In genomic region chr17:26620292-26620691, GRCm38 (mm10) we compare ENCODE assay signal across 14 mouse cellular contexts. TPM values are rescaled to one million over a fixed set of nuclear protein-coding genes. Genes with fewer than 3 reads are reported as not detected.
DNase-seq lines count a peak whose midpoint lies in the region; ATAC-seq and TF ChIP-seq lines count a peak whose summit lies in the region.
"Had no signal": no experiment of that assay in that cellular context is flagged by ENCODE, and none has a peak within 500 bp of the region (broad histone marks: within the 10 kb centered on the region; RNA-seq: fewer than 3 reads in every experiment).

No protein-coding gene starts in this region.

- H3K9me3 ChIP-seq in hindbrain, postnatal 0 days (ENCODE audit: low read length), result no peaks in the 10 kb centered on the region
- no peaks in the 10 kb centered on the region for H3K9me3 ChIP-seq in hindbrain, embryonic 11.5 days (ENCODE audit: control insufficient read depth, low read length)
- H3K9me3 ChIP-seq: embryonic facial prominence, embryonic 12.5 days had no signal

- 87% methylated on average over 6 of the region's 6 CpGs for WGBS in hindbrain, postnatal 0 days
- WGBS in hindbrain, embryonic 11.5 days, result 91% methylated on average over 6 of the region's 6 CpGs
- WGBS in liver, adult 2 months, result 91% methylated on average over 6 of the region's 6 CpGs
- 95% methylated on average over 6 of the region's 6 CpGs for WGBS in small intestine, adult 2 months

- no peak overlapping the region for H3K4me3 ChIP-seq in hindbrain, postnatal 0 days (ENCODE audit: low read length)
- H3K4me3 ChIP-seq in hindbrain, embryonic 11.5 days (ENCODE audit: low read depth, low read length), result no peak overlapping the region
- H3K4me3 ChIP-seq in liver, adult 2 months (ENCODE audit: insufficient read depth, low read depth, low read length), result no peak overlapping the region
- no peak overlapping the region for H3K4me3 ChIP-seq in small intestine, adult 2 months (ENCODE audit: low read depth, low read length)
- H3K4me3 ChIP-seq: embryonic facial prominence, embryonic 12.5 days had no signal

- peak overlapping the region; percentile 27; the same call in 1 of the 2 replicates for H3K27ac ChIP-seq in hindbrain, postnatal 0 days
- H3K27ac ChIP-seq in hindbrain, embryonic 11.5 days (ENCODE audit: low read depth, low read length), result no peak overlapping the region
- no peak overlapping the region for H3K27ac ChIP-seq in liver, adult 2 months (replicated peaks; ENCODE audit: insufficient read depth, low read depth, low read length)
- H3K27ac ChIP-seq in small intestine, adult 2 months (ENCODE audit: insufficient read depth, low read depth, low read length), result peak overlapping the region; percentile 82
- H3K27ac ChIP-seq: embryonic facial prominence, embryonic 12.5 days had no signal

- no peak for TF ChIP-seq POLR2A in liver, adult 2 months (IDR thresholded peaks at IDR 0.05; ENCODE audit: extremely low read depth, insufficient read depth, low read length)
- TF ChIP-seq POLR2A in small intestine, adult 2 months (IDR thresholded peaks at IDR 0.05; ENCODE audit: low read depth, low read length), result no peak

- H3K4me2 ChIP-seq in hindbrain, postnatal 0 days (ENCODE audit: low read depth, low read length), result no peak overlapping the region
- no peak overlapping the region for H3K4me2 ChIP-seq in hindbrain, embryonic 11.5 days (replicated peaks; ENCODE audit: low read depth, low read length)
- H3K4me2 ChIP-seq: embryonic facial prominence, embryonic 12.5 days had no signal

- ATAC-seq in hindbrain, postnatal 0 days, result no peak
- no peak for ATAC-seq in hindbrain, embryonic 11.5 days (ENCODE audit: low FRiP score)

- no peaks in the 10 kb centered on the region for H3K4me1 ChIP-seq in hindbrain, postnatal 0 days (ENCODE audit: insufficient read depth, low read length)
- H3K4me1 ChIP-seq in hindbrain, embryonic 11.5 days (replicated peaks; ENCODE audit: control insufficient read depth, insufficient read depth, low read length), result no peaks in the 10 kb centered on the region
- peaks cover 21% of the 10 kb centered on the region for H3K4me1 ChIP-seq in liver, adult 2 months (ENCODE audit: control insufficient read depth, insufficient read depth, low read length)
- H3K4me1 ChIP-seq in small intestine, adult 2 months (ENCODE audit: control insufficient read depth, insufficient read depth, insufficient read length, low read length), result peaks cover 30% of the 10 kb centered on the region
- H3K4me1 ChIP-seq: embryonic facial prominence, embryonic 12.5 days had no signal

- H3K36me3 ChIP-seq in hindbrain, postnatal 0 days (ENCODE audit: insufficient read depth, low read length), result peaks cover 29% of the 10 kb centered on the region
- 0 out of 2 replicates have a peak, but pooled peaks cover 2% of the 10 kb centered on the region for H3K36me3 ChIP-seq in hindbrain, embryonic 11.5 days (ENCODE audit: control insufficient read depth, insufficient read depth, low read length)
- peaks cover 2% of the 10 kb centered on the region; the same call in 1 of the 2 replicates for H3K36me3 ChIP-seq in liver, adult 2 months (ENCODE audit: control insufficient read depth, insufficient read depth, low read length)
- 0 out of 2 replicates have a peak, but pooled peaks cover 4% of the 10 kb centered on the region for H3K36me3 ChIP-seq in small intestine, adult 2 months (ENCODE audit: control insufficient read depth, insufficient read depth, low read length)

- H3K9ac ChIP-seq in hindbrain, postnatal 0 days (replicated peaks; ENCODE audit: low read length), result no peak overlapping the region
- H3K9ac ChIP-seq in hindbrain, embryonic 11.5 days (ENCODE audit: low read depth, low read length), result no peak overlapping the region
- no peak overlapping the region for H3K9ac ChIP-seq in liver, adult 2 months (ENCODE audit: low read depth, low read length)
- H3K9ac ChIP-seq: embryonic facial prominence, embryonic 12.5 days had no signal

- DNase-seq in cerebellum, postnatal 36 days, result peak; percentile 34 to 37
- DNase-seq in cerebellum, adult 11-12 months, result no peak
- DNase-seq in hindbrain, postnatal 0 days (ENCODE audit: low spot score), result no peak
- no peak for DNase-seq in hindbrain, embryonic 11.5 days (ENCODE audit: low spot score)
- DNase-seq in liver, adult 2 months (ENCODE audit: extremely low read depth, low read depth, low spot score), result no peak
- DNase-seq in liver, result no peak
- DNase-seq: gastrocnemius, postnatal 36 days; kidney, postnatal 14 days; lung, adult 18-20 months; midbrain, embryonic 14.5 days; thymus, postnatal 25 days had no signal

- no peaks in the 10 kb centered on the region for H3K27me3 ChIP-seq in hindbrain, postnatal 0 days (ENCODE audit: insufficient read depth, low read length)
- no peaks in the 10 kb centered on the region for H3K27me3 ChIP-seq in hindbrain, embryonic 11.5 days (ENCODE audit: control insufficient read depth, insufficient read depth, low read length)
- no peaks in the 10 kb centered on the region for H3K27me3 ChIP-seq in liver, adult 2 months (ENCODE audit: control insufficient read depth, insufficient read depth, low read length)
- no peaks in the 10 kb centered on the region for H3K27me3 ChIP-seq in small intestine, adult 2 months (ENCODE audit: control insufficient read depth, insufficient read depth, low read length)
- H3K27me3 ChIP-seq: embryonic facial prominence, embryonic 12.5 days; Patski had no signal

- no peak; the same call in 1 of the 2 replicates for TF ChIP-seq CTCF in hindbrain, postnatal 0 days (IDR thresholded peaks at IDR 0.05; ENCODE audit: low read depth)
- TF ChIP-seq CTCF in liver, adult 2 months (IDR thresholded peaks at IDR 0.05; ENCODE audit: low read depth, low read length), result 0 out of 2 replicates have a peak, but pooled peaks have one; percentile 5
- TF ChIP-seq CTCF in small intestine, adult 2 months (IDR thresholded peaks at IDR 0.05; ENCODE audit: extremely low read depth, insufficient read length, insufficient replicate concordance, low read depth, low read length), result no peak

- H3K79me2 ChIP-seq in liver, adult 2 months (ENCODE audit: control insufficient read depth, insufficient read depth, low read length), result peaks cover 3% of the 10 kb centered on the region; the same call in 1 of the 2 replicates

RNA-seq across cellular contexts. Expression of gene Atp6v0e, which starts 42.7 kb away (rescaled TPM):
- total RNA-seq in hindbrain, postnatal 0 days (2014; rRNA removed), result 98.2 and 124 TPM in 2 replicates
- 121 and 133 TPM in 2 replicates for polyA plus RNA-seq in hindbrain, postnatal 0 days (2015; fragmentation: Nextera tagmentation; extraction: Ambion mirVana)
- polyA plus RNA-seq in hindbrain, embryonic 11.5 days (2014; fragmentation: Nextera tagmentation; extraction: Ambion mirVana), result 123 and 126 TPM in 2 replicates
- total RNA-seq in liver, adult 2 months (2014; rRNA removed), result 104 and 108 TPM in 2 replicates
- polyA plus RNA-seq in liver, adult 2 months (2012; rRNA removed), result 122 and 131 TPM in 2 replicates
- 84.0 and 119 TPM in 2 replicates for polyA plus RNA-seq in small intestine, adult 2 months (2012; rRNA removed)

RNA-seq across cellular contexts. Expression of gene Dusp1, which starts 58.4 kb away (rescaled TPM):
- total RNA-seq in hindbrain, postnatal 0 days (2014; rRNA removed), result 50.5 and 51.4 TPM in 2 replicates
- polyA plus RNA-seq in hindbrain, postnatal 0 days (2015; fragmentation: Nextera tagmentation; extraction: Ambion mirVana), result 25.3 and 27.0 TPM in 2 replicates
- 34.9 and 39.0 TPM in 2 replicates for polyA plus RNA-seq in hindbrain, embryonic 11.5 days (2014; fragmentation: Nextera tagmentation; extraction: Ambion mirVana)
- total RNA-seq in liver, adult 2 months (2014; rRNA removed), result 10.5 and 10.7 TPM in 2 replicates
- polyA plus RNA-seq in liver, adult 2 months (2012; rRNA removed), result 22.2 and 40.0 TPM in 2 replicates
- polyA plus RNA-seq in small intestine, adult 2 months (2012; rRNA removed), result 28.1 and 33.5 TPM in 2 replicates

RNA-seq across cellular contexts. Expression of gene Ergic1, which starts 59.0 kb away (rescaled TPM):
- 235 and 250 TPM in 2 replicates for total RNA-seq in hindbrain, postnatal 0 days (2014; rRNA removed)
- polyA plus RNA-seq in hindbrain, postnatal 0 days (2015; fragmentation: Nextera tagmentation; extraction: Ambion mirVana), result 81.2 and 93.5 TPM in 2 replicates
- polyA plus RNA-seq in hindbrain, embryonic 11.5 days (2014; fragmentation: Nextera tagmentation; extraction: Ambion mirVana), result 112 and 119 TPM in 2 replicates
- total RNA-seq in liver, adult 2 months (2014; rRNA removed), result 30.7 and 34.6 TPM in 2 replicates
- 93.3 and 106 TPM in 2 replicates for polyA plus RNA-seq in liver, adult 2 months (2012; rRNA removed)
- polyA plus RNA-seq in small intestine, adult 2 months (2012; rRNA removed), result 64.7 and 68.6 TPM in 2 replicates

Comparison
In these comparisons a context has a peak if more than half of its experiments do, and no peak if none do; other contexts are left out.
1. DNase-seq: peak in cerebellum, postnatal 36 days (2 of 2); none in cerebellum, adult 11-12 months (single experiment), hindbrain, postnatal 0 days (single experiment), hindbrain, embryonic 11.5 days (single experiment), liver, adult 2 months (single experiment) and liver (single experiment).
2. H3K27ac ChIP-seq: peak in hindbrain, postnatal 0 days (single experiment) and small intestine, adult 2 months (single experiment); none in hindbrain, embryonic 11.5 days (single experiment) and liver, adult 2 months (single experiment).